Mouse (Mus musculus): Measurements from ENCODE around the gene Iqck.

DNA sequence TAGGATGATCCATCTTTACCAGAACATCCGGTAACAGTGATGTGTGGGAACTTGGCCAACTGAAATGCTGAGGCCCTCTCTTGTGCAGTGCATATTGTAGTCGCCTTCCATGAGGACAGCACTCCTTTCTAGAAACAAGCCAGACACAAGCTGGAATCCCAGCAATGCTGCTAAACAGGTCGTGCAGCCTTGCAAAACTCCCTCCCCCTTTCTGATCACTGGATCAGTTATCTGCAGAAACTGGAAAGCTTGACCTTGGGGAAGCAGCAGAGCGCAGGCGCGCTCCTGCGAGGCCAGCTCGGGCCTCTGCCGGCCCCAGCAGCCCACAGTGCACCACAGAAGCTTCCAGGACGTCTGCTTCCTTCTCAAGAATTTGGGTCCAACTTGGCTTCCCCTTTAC lies 6.8 kb upstream of the Iqck start:
- no peak for TF ChIP-seq POLR2A (IDR thresholded peaks at IDR 0.05; ENCODE audit: control insufficient read depth, low read depth, low read length)
- no peak for TF ChIP-seq CTCF (IDR thresholded peaks at IDR 0.05; ENCODE audit: control insufficient read depth, insufficient read depth, insufficient replicate concordance, low read depth, low read length)
